Mouse (Mus musculus) liver, postnatal 0 days (tissue): Measurements from ENCODE around the gene Fam131a.

Experiments
- CTCF ChIP-seq: sonication (generic); IDR thresholded peaks from 2 replicates; pipeline ENCODE4 v1.5.1; 2016; ENCODE audit warnings: antibody characterized with exemption, low read depth
- EP300 ChIP-seq: IDR thresholded peaks from 2 replicates; pipeline ENCODE4 v1.6.1; 2016; ENCODE audit warnings: antibody characterized with exemption, low read depth, mild to moderate bottlenecking

DNA sequence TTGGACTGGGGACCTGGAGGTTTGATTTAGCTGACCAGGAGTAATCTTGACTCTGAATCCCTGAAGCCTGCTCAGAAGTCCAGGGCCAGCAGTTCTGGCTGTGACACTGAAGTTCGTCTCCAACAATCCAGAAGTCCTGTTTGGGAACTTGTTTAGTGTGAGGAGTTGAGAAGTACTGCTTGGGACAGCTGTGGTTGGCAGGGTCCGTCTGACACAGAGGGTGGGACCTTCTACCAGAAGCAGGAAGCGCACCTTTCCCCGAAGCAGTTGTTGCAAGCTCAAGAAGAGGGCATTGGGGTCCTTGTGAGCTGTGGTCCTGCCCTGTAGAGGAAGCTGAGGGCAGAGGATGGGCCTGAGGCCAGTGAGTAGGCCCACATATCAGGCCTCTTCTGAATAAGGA, 32.7 kb downstream of the Fam131a start:
- TF ChIP-seq EP300: no peak
- no peak for TF ChIP-seq CTCF
